Mouse (Mus musculus) MN1 (cell line): ENCODE results near the gene Ly6g5b.

Source experiments
- DNase-seq: peaks from one replicate; pipeline ENCODE4 v3.0.0-alpha.2; 2016; ENCODE audit warnings: low spot score

Ly6g5b gene

DNA sequence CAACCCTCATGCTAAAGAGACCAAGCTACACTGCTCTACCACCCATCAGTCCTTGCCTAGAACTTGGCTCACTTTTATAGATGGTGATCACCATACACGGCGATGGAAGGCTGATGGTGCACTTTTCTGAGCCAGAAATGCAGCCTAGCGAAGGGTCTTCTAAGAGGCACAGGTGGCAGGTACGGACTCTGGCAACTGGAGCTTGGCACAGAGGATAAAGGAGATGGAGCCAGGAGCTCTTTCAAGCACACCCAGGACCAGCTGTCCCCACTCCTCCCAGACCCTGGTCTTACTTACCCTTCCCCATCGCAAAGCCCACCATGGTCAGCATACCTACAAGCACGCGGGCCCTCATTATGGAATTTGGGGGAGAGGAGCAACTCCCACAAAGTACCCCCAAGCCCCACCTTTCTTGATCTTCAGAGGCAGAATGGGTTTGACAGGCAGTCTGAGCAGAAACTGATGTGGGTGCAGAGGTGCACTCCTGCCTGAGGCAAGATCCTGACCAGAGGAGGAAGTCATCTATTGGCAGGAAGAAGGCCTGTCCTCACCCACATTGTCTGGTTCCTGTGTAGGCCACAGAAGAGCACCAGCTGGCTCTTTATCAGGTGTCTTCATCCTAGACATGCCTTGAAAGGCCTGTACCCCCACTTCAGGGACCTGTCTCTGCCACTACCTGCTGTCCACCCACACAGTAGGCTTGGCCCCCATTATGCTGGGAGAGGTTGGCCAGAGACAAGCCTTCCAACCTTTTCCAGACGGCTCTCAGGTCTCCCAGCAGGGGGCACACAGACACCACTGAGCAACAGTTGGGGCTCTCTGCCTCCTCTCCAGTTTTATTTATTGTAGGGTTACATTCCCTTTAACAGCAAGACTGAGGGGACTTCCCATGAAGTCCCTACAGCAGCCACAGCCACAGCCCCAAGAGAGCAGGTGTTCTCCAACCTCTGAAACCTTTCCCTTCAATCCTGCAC is at the start of gene Ly6g5b:
Ly6g5b (minus strand) TSS at position 383 of the 974 bp plus-strand sequence.
- peak; percentile 53 for DNase-seq

DNA sequence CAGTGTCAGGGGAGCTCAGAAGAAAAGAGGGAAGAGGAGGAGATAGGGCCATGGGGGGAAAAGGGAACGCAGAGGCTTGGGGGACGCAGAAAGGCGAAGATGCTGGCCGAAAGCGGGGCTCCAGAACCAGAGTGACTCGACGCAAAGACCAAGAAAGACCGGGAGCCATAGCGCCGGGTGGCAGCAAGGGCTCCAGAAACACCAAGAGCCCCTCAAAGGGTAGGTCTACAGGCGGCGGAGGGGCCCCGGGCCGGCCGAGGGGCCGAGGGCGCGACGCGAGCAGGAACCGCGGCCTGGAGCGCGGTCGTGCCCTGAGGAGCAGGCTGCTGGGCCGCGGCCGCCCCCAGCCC is 49.0 kb upstream of the Ly6g5b start:
- DNase-seq: no peak

DNA sequence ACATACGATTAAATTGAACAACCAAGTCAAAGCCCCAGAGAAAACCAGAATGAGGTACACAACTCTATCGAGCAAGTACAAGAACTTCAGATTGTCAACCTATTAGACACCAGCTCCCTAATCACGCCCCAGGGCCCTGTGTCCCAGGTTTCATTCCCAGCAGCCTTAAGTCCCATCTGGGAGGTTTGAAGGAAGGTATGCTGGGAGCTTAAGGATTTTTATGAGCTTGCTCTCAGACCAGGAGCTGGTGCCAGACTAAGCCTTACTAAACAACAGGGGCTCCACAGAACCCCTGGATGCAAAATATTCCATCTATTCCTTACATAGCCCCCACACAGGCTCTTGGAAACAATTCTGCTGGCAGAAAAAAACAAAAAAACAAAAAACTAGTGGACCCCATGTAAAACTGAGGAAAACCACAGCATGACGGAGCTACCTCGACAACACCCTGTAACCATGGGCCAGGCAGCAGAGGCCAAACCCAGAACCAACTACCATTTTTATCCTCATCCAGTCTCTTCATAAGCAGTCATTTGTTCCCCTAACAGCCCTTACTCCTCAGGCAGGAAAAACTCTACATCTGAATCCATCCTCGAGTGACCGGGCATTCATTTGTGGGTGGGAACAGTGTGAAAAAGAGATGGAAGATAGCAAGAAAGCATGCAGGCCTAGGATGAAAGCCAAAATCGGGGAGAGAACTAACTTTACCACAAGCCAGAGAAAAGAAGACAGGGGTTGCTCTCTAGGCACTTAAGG is 48.3 kb upstream of the Ly6g5b start:
- no peak for DNase-seq

DNA sequence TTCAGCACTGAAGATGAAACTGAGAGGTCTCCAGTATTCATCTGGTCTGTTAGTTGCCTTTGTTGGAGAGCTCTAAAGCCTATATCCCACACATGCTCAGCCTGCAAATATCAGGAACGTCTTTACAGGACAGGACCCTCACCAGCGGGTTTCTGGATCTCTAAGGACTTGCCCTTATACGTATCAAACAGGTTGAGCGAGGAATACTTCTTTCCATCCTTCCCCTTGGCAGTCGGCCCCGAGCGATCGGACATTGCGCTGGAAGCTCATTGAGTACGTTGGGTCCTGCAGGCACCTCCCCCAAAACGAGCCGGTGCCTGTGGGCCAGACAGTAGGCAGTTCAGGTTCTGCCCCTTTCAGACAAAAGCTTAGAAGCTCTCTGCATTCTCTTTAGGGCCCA is 47.5 kb upstream of the Ly6g5b start:
- DNase-seq: no peak

DNA sequence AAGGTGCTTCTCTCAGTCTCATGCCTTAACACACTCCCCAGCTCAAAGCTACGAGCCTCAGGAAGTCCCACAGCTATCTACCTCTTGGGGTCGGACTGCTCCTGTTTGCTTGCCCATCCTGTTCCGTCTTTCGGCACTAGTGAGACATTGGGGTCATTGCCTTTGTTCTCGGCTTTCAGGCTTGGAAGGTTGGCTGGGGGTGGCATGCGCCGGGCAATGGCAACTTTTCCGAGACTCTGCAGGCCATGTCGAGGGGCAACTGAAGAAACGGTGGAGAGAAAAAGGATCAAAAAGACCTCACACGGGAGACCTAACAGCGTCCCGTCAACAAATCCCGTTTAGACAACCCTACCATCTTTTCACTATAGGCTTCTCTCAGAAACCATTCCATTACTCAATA is 46.9 kb upstream of the Ly6g5b start:
- DNase-seq: no peak

DNA sequence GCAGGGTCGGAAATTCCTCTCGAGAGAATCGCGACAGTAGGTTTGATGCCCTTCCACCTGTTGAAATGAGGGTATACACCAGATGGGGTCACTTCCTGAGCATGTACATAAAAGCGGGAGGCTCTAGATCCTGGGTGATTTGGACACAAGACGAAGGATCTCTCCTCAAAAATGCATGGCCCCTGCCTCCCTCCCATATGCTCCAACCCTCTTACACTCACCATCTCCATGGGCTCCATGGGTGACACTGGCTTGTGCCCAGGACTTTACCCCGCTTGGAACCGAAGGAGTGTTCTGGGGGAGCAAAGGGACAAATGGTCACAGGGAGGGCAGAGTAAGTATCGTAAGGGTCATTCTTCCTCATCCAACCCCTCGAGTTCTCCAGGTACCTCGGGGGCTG is 46.2 kb upstream of the Ly6g5b start:
- DNase-seq: no peak

DNA sequence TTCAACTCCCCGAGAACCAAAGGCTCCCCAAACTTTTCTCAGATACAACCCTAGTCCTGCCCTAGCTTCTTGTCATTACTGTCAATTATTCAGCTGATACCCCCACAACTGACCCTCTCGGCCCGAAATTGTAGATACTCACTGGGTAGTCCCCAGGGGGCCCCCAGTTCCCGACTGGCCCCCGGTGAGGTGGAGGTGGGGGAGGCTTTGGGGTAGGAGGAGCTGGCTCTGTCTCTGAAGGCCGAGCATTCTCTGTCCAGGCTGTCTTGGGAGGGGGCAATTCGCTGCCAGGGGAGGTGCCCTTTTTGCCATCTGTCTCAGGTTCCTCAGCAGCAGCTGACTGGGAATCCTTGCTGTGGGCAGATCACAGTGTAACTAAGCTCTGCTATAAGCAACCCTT is 44.4 kb upstream of the Ly6g5b start:
- DNase-seq: no peak

DNA sequence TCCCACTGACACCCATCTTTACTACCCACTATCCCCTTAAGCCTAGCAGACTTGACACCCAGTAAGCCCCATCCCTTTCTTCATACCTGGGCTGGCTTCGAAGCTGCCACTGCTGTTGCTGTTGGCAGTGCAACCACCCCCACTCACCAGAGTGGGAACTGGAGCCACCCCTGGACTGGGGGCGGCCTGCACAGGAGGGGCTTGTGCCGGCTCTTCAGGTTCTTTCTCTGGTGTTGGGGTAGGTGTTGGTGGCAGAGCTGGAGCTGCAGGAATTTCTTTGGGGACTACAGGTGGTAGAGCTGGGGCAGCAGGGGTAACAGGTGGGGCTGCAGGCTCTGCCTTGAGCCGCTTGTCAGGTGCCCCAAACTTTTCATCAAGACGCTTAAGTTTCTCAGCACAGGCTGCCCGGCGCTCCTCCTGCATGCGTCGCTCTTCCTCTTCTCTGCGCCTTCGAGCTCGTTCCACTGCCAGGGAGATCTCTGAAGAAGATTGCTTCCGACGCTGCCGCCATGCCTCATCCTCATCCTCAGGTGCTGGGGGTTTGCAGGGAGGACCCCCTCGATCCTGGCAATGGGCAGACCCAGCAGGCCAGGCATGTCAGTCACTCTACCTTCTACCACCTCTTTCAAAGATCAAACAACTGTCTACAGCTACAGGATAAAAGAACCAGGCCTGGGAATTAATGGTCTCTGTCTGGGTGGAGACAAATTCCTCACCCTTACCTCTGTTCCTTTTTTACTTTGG is 43.8 kb upstream of the Ly6g5b start:
- DNase-seq: no peak

DNA sequence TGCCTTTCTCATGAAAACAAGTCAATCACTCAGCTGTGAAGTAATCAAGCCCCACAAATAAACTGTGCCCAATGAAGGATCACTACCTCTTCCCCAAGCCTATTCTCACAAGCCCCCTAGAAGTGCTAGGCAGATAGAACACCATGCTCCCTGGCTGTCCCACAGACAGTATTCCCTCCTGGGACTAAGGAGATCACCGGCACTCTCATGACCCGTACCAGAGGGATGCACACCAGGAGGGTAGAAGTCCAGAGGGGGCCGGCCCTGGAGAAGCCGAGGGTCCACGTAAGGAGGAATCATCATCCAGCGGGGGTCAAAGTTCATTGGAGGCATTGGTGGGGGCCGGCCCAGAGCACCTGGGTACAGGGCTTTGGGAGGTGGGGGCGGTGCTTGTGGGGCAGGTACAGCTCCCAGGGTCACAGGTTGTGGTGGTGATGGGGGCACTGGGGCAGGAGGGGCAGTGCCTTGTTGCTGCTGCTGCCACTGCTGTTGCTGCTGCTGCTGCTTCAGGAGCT is 42.5 kb upstream of the Ly6g5b start:
- no peak for DNase-seq

DNA sequence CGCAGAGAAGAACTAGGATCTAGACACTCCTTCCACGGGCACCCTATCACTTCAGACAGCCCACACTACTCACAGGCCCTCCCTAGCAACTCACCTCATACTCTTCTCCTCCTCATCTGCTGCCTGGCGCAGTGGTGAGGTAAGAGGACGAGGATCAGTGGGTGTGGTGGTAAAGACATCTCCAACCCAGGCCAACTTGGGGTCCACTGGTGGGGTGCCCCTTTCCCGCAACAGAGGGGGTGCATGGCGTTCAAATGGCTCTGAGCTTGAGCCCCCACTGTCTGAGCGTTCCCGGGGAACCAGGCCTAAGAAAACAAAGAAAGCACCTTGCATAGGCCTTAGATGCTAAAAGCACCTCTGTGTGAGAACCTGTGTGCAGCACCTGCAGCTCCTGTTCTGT is 42.0 kb upstream of the Ly6g5b start:
- DNase-seq: no peak

DNA sequence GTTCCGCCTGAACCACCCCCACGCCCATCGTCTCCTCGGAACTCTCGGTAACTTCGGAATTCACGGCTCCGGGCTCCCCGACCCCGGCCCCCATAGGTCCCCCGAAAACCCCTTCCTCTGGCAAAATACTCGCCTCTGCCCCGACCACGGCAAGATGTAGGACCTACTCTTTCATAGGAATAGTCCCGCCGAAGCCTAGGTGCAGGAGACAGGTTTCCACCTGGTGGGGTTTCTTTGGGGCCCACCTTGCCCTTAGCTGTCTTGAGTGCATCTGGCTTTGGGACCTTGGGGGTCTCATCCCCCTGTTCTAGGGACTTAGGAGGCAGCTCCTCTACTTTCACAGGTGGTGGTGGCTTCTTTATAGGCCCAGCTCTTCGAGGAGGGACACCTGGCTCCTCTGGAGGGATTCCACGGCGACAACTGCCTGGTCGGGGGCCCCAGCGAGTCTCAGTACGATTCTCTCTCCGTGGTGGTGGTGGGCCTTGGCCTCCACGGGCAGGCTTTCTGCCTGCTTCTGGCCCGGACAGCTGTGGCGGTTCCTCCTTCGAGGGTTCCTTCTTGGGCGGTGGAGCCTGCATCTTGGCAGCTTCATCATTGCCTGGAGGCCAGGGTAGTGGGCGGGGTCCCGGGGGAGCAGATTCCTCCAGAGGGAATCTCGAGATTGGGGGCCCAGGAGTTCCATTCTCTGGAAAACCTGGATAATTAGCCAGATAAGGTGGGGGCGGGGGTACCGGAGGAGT is 41.4 kb upstream of the Ly6g5b start:
- no peak for DNase-seq

DNA sequence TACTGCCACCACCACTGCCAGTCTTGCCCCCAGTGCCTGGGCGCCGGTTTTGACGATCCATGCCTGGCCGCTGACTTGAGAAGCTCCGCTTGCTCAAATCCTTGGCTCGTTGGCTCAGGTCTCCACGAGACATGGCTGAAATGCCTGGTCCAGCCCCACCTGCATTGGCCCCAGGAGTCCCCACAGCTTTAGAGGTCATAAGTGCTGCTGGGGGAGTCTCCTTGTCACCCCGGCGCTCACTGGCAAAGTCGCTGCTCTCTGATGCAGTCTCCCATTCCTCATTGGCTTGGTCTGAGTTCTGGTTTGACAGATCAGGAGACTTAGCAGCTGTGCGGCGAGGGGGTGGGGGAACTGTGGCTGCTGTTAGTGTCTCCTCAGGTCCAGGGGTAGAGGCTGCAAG is 40.2 kb upstream of the Ly6g5b start:
- DNase-seq: no peak

DNA sequence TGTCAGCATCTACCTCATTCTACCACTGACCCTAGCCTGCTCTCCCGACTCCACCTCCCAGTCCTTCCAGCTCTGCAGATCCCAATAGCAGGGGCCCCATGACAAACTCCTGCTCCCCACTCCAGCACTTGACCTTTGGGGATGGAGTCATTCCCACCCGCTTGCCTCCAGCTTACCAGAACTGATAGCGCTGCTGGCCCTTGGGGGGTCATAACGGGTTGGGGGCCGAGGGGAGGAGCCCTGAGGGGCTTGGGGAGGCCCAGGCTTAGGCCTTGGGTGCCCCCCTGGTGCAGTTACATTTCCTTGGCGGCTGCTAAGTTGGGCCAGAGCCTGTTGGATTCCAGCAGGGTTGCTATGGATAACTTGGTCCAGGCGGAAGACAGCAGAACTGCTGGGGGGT is 39.4 kb upstream of the Ly6g5b start:
- DNase-seq: no peak

DNA sequence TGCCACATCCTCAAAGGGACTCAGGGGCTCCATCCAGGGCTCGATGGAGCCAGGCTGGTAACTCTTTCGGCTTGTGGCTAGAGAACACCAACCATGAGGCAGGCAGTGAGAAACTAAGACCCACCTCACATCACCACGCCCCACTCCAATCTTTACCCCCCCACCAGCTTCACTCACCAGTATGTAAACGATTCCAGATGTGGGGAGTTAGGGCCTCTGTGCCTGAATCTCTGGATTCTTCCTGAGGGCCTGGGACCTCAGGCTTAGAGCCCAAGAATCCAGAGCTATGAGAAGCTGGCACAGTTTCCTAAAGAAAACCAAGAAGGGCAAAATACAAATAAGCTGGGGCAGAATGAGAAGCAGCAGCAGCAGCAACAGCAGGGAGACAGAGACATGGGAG is 38.7 kb upstream of the Ly6g5b start:
- DNase-seq: no peak

DNA sequence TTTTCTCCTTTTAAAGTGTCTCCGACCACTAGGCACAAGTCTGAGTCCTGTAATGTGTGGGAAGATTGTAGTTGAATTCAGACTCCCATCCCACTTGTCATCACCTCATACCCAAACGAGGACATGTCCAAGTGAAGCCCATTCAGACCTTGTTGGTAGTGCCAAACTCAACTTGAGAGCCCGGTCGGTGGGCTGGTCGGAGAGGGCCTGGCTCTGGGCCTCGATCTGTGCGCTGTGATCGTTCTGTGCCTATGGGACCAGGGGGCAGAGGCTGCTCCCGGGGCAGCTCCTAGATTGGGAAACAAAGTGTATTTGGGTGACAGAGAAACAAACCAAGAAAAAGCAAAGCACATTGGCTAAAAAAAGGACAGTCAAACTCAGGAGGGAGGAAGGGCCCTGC is 37.8 kb upstream of the Ly6g5b start:
- no peak for DNase-seq

DNA sequence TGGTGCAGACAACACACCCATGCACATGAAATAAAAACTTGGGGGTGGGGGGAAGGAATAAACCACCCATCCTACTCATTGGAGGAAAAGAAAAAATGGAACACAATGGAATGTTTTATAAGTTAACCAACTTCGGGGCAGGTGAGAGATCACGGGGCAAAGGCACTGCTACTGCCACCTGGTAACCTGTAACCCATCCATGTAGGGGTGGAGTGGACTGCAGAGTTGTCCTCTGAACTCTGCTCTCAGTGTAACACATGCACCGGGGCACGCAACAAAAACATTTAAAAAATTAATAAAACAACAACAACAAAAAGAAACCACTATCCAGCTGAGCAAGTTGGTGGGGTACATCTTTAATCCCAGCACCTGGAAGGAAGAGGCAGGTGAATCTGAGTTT is 36.9 kb upstream of the Ly6g5b start:
- DNase-seq: no peak

DNA sequence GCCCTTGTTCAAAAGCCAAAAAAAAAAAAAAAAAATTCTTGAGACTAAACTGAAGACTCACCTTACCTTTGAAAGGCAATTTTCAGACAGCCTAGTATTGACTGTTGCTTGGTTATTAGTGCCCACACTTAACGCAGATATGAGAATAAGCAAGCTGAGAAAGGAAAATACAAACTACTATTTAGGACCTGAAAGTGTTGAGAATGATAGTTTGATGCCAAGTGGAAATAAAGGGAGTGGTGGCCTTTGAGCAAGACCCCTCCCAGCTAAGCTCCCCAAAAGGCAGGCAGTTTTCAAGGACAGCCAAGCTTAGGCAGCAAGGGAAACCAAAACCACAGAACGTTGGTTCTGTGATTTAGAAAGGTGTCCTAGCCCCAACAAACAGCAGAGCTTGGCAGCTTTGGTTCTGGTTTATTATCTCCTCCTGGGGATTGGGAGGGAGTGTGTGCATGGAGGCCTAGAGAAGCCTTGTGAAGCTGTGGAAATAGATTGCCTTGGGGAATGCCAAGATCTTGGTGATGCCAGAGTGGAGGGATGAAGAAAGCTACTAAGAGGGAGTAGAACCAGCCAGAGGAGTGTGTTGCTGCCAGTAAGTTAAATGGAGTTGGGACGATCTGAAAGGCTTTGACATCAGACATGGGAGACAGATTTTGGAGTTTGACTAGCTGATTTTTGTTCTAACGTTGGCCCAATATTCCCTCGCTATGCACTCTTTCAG is 32.9 kb upstream of the Ly6g5b start:
- no peak for DNase-seq

DNA sequence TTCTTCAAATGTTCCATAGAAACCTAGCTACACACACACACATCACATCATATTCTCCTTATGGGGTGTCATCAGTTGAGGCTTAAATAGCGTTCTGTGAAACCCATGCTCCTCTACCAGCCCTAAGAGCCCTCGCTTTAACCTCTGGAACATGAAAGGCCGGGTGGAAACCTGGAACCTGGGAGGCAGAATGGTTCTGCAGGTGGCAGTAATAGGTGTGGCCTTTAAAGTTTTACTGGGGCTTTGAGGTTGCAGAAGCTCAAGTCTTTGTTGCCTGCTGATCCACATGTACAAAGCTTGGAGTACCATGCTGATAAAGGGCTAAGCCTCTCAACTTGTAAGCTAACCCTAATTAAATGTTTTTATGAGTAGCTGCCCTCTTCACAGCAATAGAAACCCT is 32.1 kb upstream of the Ly6g5b start:
- DNase-seq: no peak

DNA sequence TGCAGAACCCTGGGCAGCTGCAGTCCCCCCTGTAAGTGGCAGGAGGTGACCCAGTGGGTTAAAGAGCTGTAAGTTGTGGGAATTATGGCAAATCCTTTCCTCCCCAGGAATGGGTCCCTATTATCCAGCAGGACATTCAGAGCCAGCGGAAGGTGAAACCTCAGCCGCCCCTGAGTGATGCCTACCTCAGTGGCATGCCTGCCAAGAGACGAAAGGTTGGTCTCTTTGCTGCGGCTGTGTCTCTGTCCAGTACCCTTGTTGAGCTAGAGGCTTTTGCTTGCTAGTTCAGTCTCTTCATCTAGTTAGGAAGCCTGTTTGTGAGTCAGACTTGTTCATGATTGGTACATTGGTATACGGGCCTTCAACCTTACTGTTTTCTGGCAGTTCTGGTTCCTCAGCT is 30.9 kb upstream of the Ly6g5b start:
- DNase-seq: no peak

DNA sequence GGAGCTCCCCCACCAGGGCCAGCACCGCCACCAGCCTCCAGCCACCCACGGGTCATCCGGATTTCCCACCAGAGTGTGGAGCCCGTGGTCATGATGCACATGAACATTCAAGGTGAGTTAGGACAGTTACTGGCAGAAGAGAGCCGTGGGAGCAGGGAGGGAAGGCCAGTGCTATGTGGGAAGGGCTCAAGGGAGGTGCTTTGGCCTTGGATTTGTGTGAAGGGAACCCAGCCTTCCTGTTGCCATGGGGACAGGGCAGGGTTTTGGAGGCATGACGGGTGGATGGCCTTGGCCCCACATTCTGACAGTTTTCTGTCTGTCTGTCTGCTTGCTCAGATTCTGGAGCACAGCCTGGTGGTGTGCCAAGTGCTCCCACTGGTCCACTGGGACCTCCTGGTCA is 26.7 kb upstream of the Ly6g5b start:
- no peak for DNase-seq

DNA sequence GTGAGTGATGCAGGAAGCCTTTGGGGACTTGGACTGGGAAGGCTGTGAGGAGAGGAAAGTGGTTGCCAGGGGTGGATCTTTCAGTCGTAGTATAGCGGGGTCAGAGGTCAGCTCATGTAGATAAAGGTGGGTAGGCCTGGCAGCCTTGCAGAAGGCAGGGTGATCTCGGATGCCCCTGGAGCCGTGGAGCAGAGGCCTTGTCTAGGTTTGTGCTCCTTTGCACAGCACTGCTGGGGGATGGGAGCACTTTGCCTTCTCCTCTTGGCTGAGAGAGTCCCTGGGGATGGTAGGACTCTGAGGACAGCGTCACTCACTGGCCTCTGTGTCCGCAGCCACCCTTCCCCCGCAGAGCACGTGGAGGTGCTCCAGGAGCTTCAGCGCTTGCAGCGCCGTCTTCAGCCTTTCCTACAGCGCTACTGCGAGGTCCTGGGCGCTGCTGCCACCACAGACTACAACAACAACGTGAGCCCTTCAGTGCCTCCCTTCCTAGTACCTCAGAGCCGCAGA is 25.3 kb upstream of the Ly6g5b start:
- peak; percentile 58 for DNase-seq
